25 mouse cellular contexts compared by ENCODE assay signal in the genomic region with DNA sequence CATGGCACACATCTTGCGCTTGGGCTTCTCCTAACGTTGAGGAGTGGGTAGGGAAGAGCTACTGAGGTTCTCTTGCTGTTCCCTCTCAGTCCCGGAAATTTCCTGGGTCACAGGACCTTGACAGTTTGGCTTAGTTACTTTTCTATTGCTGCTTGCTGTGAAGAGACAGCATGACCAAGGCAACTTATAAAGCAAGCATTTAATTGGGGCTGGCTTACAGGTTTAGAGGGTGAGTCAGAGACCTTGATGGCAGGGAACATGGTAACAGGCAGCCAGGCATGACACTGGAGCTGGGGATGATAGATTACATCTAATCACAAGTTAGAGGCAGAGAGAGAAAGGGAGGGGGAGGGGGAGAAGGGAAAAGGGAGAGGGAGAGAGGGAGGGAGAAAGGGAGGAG. TPM values are rescaled to one million over a fixed set of nuclear protein-coding genes. Genes with fewer than 3 reads are reported as not detected.
DNase-seq lines count a peak whose midpoint lies in the region; ATAC-seq and TF ChIP-seq lines count a peak whose summit lies in the region.
"Had no signal": no experiment of that assay in that cellular context is flagged by ENCODE, and none has a peak within 500 bp of the region (broad histone marks: within the 10 kb centered on the region; RNA-seq: fewer than 3 reads in every experiment).

No protein-coding gene starts in this region.

- DNase-seq in gastrocnemius, adult 2 months, result no peak
- DNase-seq in gastrocnemius, postnatal 36 days, result no peak
- DNase-seq in kidney, postnatal 0 days (ENCODE audit: low spot score), result no peak
- no peak for DNase-seq in kidney, postnatal 14 days
- DNase-seq in adrenal gland, adult 8-10 months, result peak; percentile 66
- peak; percentile 64 for DNase-seq in adrenal gland, postnatal 36 days
- no peak for DNase-seq in cerebellum, adult 9-10 months
- DNase-seq in retina, embryonic 14.5 days (ENCODE audit: low spot score), result no peak
- DNase-seq: B cell, adult 2 months; cerebellum, adult 18-20 months; cerebellum, postnatal 10 days; embryo, embryonic 11 days; gastrocnemius, postnatal 14 days; heart, postnatal 10 days; kidney, adult 2 months had no signal

- H3K4me3 ChIP-seq in gastrocnemius, adult 2 months, result no peak overlapping the region
- H3K4me3 ChIP-seq in kidney, postnatal 0 days (replicated peaks; ENCODE audit: low read depth, low read length), result no peak overlapping the region
- H3K4me3 ChIP-seq: embryonic facial prominence, embryonic 15.5 days; erythroblast, embryonic 14.5 days; forebrain, embryonic 10.5 days; hindbrain, embryonic 13.5 days had no signal

- H3K27ac ChIP-seq in gastrocnemius, adult 2 months, result peak overlapping the region; percentile 49; the same call in 1 of the 2 replicates
- H3K27ac ChIP-seq in kidney, postnatal 0 days, result no peak overlapping the region
- H3K27ac ChIP-seq: embryonic facial prominence, embryonic 15.5 days; forebrain, embryonic 10.5 days; hindbrain, embryonic 13.5 days; hindbrain, postnatal 0 days had no signal

- no peak overlapping the region for H3K9ac ChIP-seq in kidney, postnatal 0 days (ENCODE audit: low read depth, low read length)
- H3K9ac ChIP-seq: embryonic facial prominence, embryonic 15.5 days; hindbrain, embryonic 13.5 days had no signal

- H3K9me3 ChIP-seq in kidney, postnatal 0 days (replicated peaks; ENCODE audit: low read length), result no peaks in the 10 kb centered on the region
- H3K9me3 ChIP-seq: embryonic facial prominence, embryonic 15.5 days; forebrain, embryonic 10.5 days; G1E; hindbrain, embryonic 13.5 days had no signal

- H3K4me2 ChIP-seq in kidney, postnatal 0 days (ENCODE audit: low read length), result no peak overlapping the region
- H3K4me2 ChIP-seq: embryonic facial prominence, embryonic 15.5 days; hindbrain, embryonic 13.5 days had no signal

- TF ChIP-seq CTCF in gastrocnemius, adult 2 months (IDR thresholded peaks at IDR 0.05), result no peak
- TF ChIP-seq CTCF in kidney, postnatal 0 days (IDR thresholded peaks at IDR 0.05; ENCODE audit: low read depth), result no peak

- 0 out of 2 replicates have a peak, but pooled peaks have one; percentile 66 for ATAC-seq in kidney, postnatal 0 days (replicated peaks; ENCODE audit: low FRiP score, low read depth)
- ATAC-seq: activated CD4-positive, CD25-positive, alpha-beta regulatory T cell, adult 4 months; CD4-positive, CD25-positive, alpha-beta regulatory T cell, adult 4 months; forebrain, embryonic 14.5 days; hindbrain, postnatal 0 days; intestine, embryonic 16.5 days had no signal

- 66% methylated on average over 3 of the region's 3 CpGs for WGBS in kidney, postnatal 0 days

- no peaks in the 10 kb centered on the region for H3K27me3 ChIP-seq in kidney, postnatal 0 days (ENCODE audit: insufficient read depth, low read length)
- H3K27me3 ChIP-seq: embryonic facial prominence, embryonic 15.5 days; hindbrain, embryonic 13.5 days had no signal

- no peaks in the 10 kb centered on the region for H3K36me3 ChIP-seq in kidney, postnatal 0 days (ENCODE audit: insufficient read depth, low read length)
- H3K36me3 ChIP-seq: embryonic facial prominence, embryonic 15.5 days; forebrain, embryonic 10.5 days; hindbrain, embryonic 13.5 days had no signal

- no peaks in the 10 kb centered on the region for H3K4me1 ChIP-seq in kidney, postnatal 0 days (replicated peaks; ENCODE audit: insufficient read depth, low read length)
- H3K4me1 ChIP-seq: embryonic facial prominence, embryonic 15.5 days; forebrain, embryonic 10.5 days; hindbrain, embryonic 13.5 days had no signal

- intact Hi-C loops in gastrocnemius, adult 2 months (cut with DNase I), result no loop called here
- intact Hi-C loops in gastrocnemius, postnatal 36 days (cut with DNase I), result no loop called here

RNA-seq across cellular contexts. Expression of gene Parm1, which starts 44.0 kb away (rescaled TPM):
- total RNA-seq in gastrocnemius, adult 2 months (2021), result 10 to 100 TPM; 13.1 to 19.9 TPM
- 10 to 100 TPM; 15.9 to 22.4 TPM for total RNA-seq in gastrocnemius, postnatal 36 days (2021)
- 8.5 and 9.4 TPM in 2 replicates for polyA plus RNA-seq in kidney, postnatal 0 days (2015; fragmentation: Nextera tagmentation; extraction: Ambion mirVana)
- 100 to 1,000 TPM in 2 of 4 experiments, 10 to 100 TPM in 2; 99.4 to 150 (median 100) TPM for total RNA-seq in adrenal gland, adult 8-10 months (2022)
- total RNA-seq in adrenal gland, postnatal 36 days (2021), result 100 to 1,000 TPM; 113 to 127 TPM
- polyA plus RNA-seq: activated CD4-positive, CD25-positive, alpha-beta regulatory T cell, adult 4 months; CD4-positive, CD25-positive, alpha-beta regulatory T cell, adult 4 months had no signal

Comparison
In these comparisons a context has a peak if more than half of its experiments do, and no peak if none do; other contexts are left out.
1. DNase-seq: peak in adrenal gland, adult 8-10 months (single experiment) and adrenal gland, postnatal 36 days (2 of 2); none in gastrocnemius, adult 2 months (single experiment), gastrocnemius, postnatal 36 days (0 of 2), kidney, postnatal 0 days (single experiment), kidney, postnatal 14 days (single experiment), cerebellum, adult 9-10 months (single experiment) and retina, embryonic 14.5 days (single experiment).
2. RNA of gene Parm1, which starts 44.0 kb away (total RNA-seq): 113 to 127 TPM in adrenal gland, postnatal 36 days and 99.4 to 150 TPM in adrenal gland, adult 8-10 months; 15.9 to 22.4 TPM in gastrocnemius, postnatal 36 days and 13.1 to 19.9 TPM in gastrocnemius, adult 2 months; every median in the first group is over 4 times any median in the second.